Mouse (Mus musculus) lung, embryonic 14.5 days (tissue): ENCODE measurements at regions not wholly inside any gene's neighbourhood (a gene's known extent, or its start where the extent isn't known, plus 50 kb on each side); places are given as distances from the start of the nearest gene placed in this dataset.

Experiments
- ATAC-seq: fragments of 200-750 bp; cut with Nextera tagmentation; 2 replicates; pipeline ENCODE4 v1.8.0; 2017; ENCODE audit warnings: mild to moderate bottlenecking, moderate TSS enrichment, moderate library complexity; ENCODE audit not compliant: insufficient read depth
- DNase-seq: peaks from one replicate; pipeline ENCODE4 v3.0.0-alpha.2; 2015
- H3K27ac ChIP-seq: fragments of 300-500 bp; sonication (generic); 2 replicates; pipeline ENCODE4 v1.5.1; 2014; ENCODE audit warnings: low read depth, mild to moderate bottlenecking, moderate library complexity
- H3K27me3 ChIP-seq: fragments of 300-500 bp; sonication (generic); 2 replicates; pipeline ENCODE4 v1.6.1; 2014; ENCODE audit warnings: low read length, control low read depth; ENCODE audit not compliant: insufficient read depth
- H3K36me3 ChIP-seq: fragments of 300-500 bp; sonication (generic); 2 replicates; pipeline ENCODE4 v1.6.1; 2014; ENCODE audit warnings: control low read depth; ENCODE audit not compliant: insufficient read depth
- H3K4me1 ChIP-seq: fragments of 300-500 bp; sonication (generic); 2 replicates; pipeline ENCODE4 v1.6.1; 2014; ENCODE audit warnings: antibody characterized with exemption, control low read depth; ENCODE audit not compliant: insufficient read depth
- H3K4me2 ChIP-seq: fragments of 300-500 bp; sonication (generic); 2 replicates; pipeline ENCODE4 v1.6.1; 2014; ENCODE audit warnings: mild to moderate bottlenecking
- H3K4me3 ChIP-seq: fragments of 300-500 bp; sonication (generic); 2 replicates; pipeline ENCODE4 v1.5.1; 2014; ENCODE audit warnings: low read depth, low read length
- H3K9ac ChIP-seq: fragments of 300-500 bp; sonication (generic); 2 replicates; pipeline ENCODE4 v1.6.1; 2014
- H3K9me3 ChIP-seq: fragments of 300-500 bp; sonication (generic); 2 replicates; pipeline ENCODE4 v1.6.1; 2016; ENCODE audit warnings: low read depth, low read length, control low read depth
- CTCF ChIP-seq: IDR thresholded peaks from 2 replicates; pipeline ENCODE4 v1.5.1; 2016; ENCODE audit warnings: antibody characterized with exemption, low read depth
- WGBS: fragments of 180-500 bp; shearing (Covaris S2); extraction: QIAGEN DNeasy Blood & Tissue Kit; methylation state at CpG from one replicate; pipeline ENCODE4 v1.1.7; 2014; 5-methylcytosine and 5-hydroxymethylcytosine counted together

GRCm38 (mm10) chr3:115599281-115599680 is 115.6 kb downstream of the S1pr1 start:
- no peak for TF ChIP-seq CTCF
- Histone ChIP-seq H3K27me3 (no peaks in the 10 kb centered on the region), H3K4me2 (no peak overlapping the region), H3K4me3 (no peak overlapping the region), H3K9ac (no peak overlapping the region), H3K27ac (no peak overlapping the region), H3K4me1 (no peaks in the 10 kb centered on the region), H3K36me3 (no peaks in the 10 kb centered on the region), H3K9me3 (no peaks in the 10 kb centered on the region)
- 96% methylated on average over 2 of the region's 2 CpGs for WGBS
- ATAC-seq, result no peak
- no peak for DNase-seq

GRCm38 (mm10) chr3:115596523-115596922 is 118.3 kb downstream of the S1pr1 start:
- no peaks in the 10 kb centered on the region for H3K9me3 ChIP-seq
- H3K27me3 ChIP-seq, result no peaks in the 10 kb centered on the region
- 28% methylated on average over 6 of the region's 6 CpGs for WGBS
- H3K4me2 ChIP-seq, result no peak overlapping the region
- ATAC-seq (peak; percentile 17; the same call in 1 of the 2 replicates), DNase-seq (peak; percentile 61)
- H3K36me3 ChIP-seq, result no peaks in the 10 kb centered on the region
- no peak overlapping the region for H3K9ac ChIP-seq
- H3K27ac ChIP-seq, result no peak overlapping the region
- peak; percentile 84 for TF ChIP-seq CTCF
- no peaks in the 10 kb centered on the region for H3K4me1 ChIP-seq
- H3K4me3 ChIP-seq, result no peak overlapping the region

- no peak for TF ChIP-seq CTCF
Observed at GRCm38 (mm10) chr3:115590716-115591115, 124.2 kb downstream of the S1pr1 start.

GRCm38 (mm10) chr3:115588585-115588984 is 126.3 kb downstream of the S1pr1 start:
- DNase-seq, result no peak
- H3K36me3 ChIP-seq, result no peaks in the 10 kb centered on the region
- no peaks in the 10 kb centered on the region for H3K4me1 ChIP-seq
- 76% methylated on average over 2 of the region's 2 CpGs for WGBS
- no peak for TF ChIP-seq CTCF
- no peak for ATAC-seq
- H3K27me3 ChIP-seq, result no peaks in the 10 kb centered on the region
- H3K9ac ChIP-seq, result no peak overlapping the region
- no peak overlapping the region for H3K4me3 ChIP-seq
- H3K9me3 ChIP-seq, result no peaks in the 10 kb centered on the region
- no peak overlapping the region for H3K4me2 ChIP-seq
- no peak overlapping the region for H3K27ac ChIP-seq

More at GRCm38 (mm10) chr3:115590716-115591115, 124.2 kb downstream of the S1pr1 start:
- no peaks in the 10 kb centered on the region for H3K27me3 ChIP-seq
- WGBS, result 59% methylated on average over 5 of the region's 5 CpGs
- no peaks in the 10 kb centered on the region for H3K4me1 ChIP-seq
- ATAC-seq, result no peak
- DNase-seq, result no peak
- H3K9me3 ChIP-seq, result no peaks in the 10 kb centered on the region
- no peak overlapping the region for H3K4me2 ChIP-seq
- no peaks in the 10 kb centered on the region for H3K36me3 ChIP-seq
- no peak overlapping the region for H3K9ac ChIP-seq
- no peak overlapping the region for H3K27ac ChIP-seq
- no peak overlapping the region for H3K4me3 ChIP-seq

GRCm38 (mm10) chr3:115580131-115580932 is 134.5 kb downstream of the S1pr1 start:
- Histone ChIP-seq H3K9me3 (no peaks in the 10 kb centered on the region), H3K36me3 (no peaks in the 10 kb centered on the region), H3K9ac (no peak overlapping the region), H3K27me3 (no peaks in the 10 kb centered on the region), H3K4me2 (no peak overlapping the region), H3K4me3 (no peak overlapping the region), H3K27ac (no peak overlapping the region), H3K4me1 (no peaks in the 10 kb centered on the region)
- WGBS, result 58% methylated on average over 4 of the region's 4 CpGs
- DNase-seq (peak; percentile 37), ATAC-seq (no peak; the same call in 1 of the 2 replicates)
- no peak for TF ChIP-seq CTCF

- Histone ChIP-seq H3K4me2 (no peak overlapping the region), H3K4me3 (no peak overlapping the region), H3K9ac (no peak overlapping the region), H3K27me3 (no peaks in the 10 kb centered on the region), H3K36me3 (no peaks in the 10 kb centered on the region), H3K4me1 (no peaks in the 10 kb centered on the region), H3K27ac (no peak overlapping the region), H3K9me3 (no peaks in the 10 kb centered on the region)
- no peak for TF ChIP-seq CTCF
- 87% methylated on average over 2 of the region's 2 CpGs for WGBS
- no peak for DNase-seq
- ATAC-seq, result no peak
Observed at GRCm38 (mm10) chr3:115575371-115575770, 139.5 kb downstream of the S1pr1 start.

GRCm38 (mm10) chr3:115562735-115563134 is 152.1 kb downstream of the S1pr1 start:
- no peaks in the 10 kb centered on the region for H3K9me3 ChIP-seq
- 74% methylated on average over 7 of the region's 7 CpGs for WGBS
- no peaks in the 10 kb centered on the region for H3K36me3 ChIP-seq
- H3K27me3 ChIP-seq, result no peaks in the 10 kb centered on the region
- no peaks in the 10 kb centered on the region for H3K4me1 ChIP-seq
- no peak for TF ChIP-seq CTCF
- no peak overlapping the region for H3K9ac ChIP-seq
- ATAC-seq, result no peak
- no peak overlapping the region for H3K27ac ChIP-seq
- no peak overlapping the region for H3K4me3 ChIP-seq
- no peak for DNase-seq
- no peak overlapping the region for H3K4me2 ChIP-seq
